Mouse (Mus musculus) CH12.LX (cell line): ENCODE measurements around the gene Rpl36-ps4. TPM values are rescaled to one million over a fixed set of nuclear protein-coding genes. Genes with fewer than 3 reads are reported as not detected.
"Not testable (repeated sequence)": the region's sequence is repeated elsewhere in the genome, so short reads cannot be mapped to it uniquely, and the experiment has no call there.

Source experiments
- DNase-seq: peaks from one replicate; pipeline ENCODE4 v3.0.0-alpha.2; 2013; ENCODE audit errors: extremely low read depth
- H3K27ac ChIP-seq: 2 replicates; pipeline ENCODE4 v1.5.1; 2012; ENCODE audit warnings: low read depth, mild to moderate bottlenecking, control low read depth, moderate library complexity; ENCODE audit not compliant: insufficient read depth
- H3K27me3 ChIP-seq: replicated peaks from 2 replicates; pipeline ENCODE3; 2012; ENCODE audit warnings: inconsistent platforms
- H3K36me3 ChIP-seq, 2 experiments: replicated peaks in 1 of 2; 2 replicates each; pipeline versions ENCODE3 to v1.6.1; 2012; ENCODE audit warnings: inconsistent platforms in 1 of 2, low read length in 1 of 2, mild to moderate bottlenecking in 1 of 2, mixed read lengths in 1 of 2, moderate library complexity in 1 of 2; ENCODE audit not compliant: control insufficient read depth in 1 of 2, insufficient read depth in 1 of 2
- H3K4me1 ChIP-seq, 2 experiments: 2 replicates each; pipeline ENCODE4 v1.6.1; 2012; ENCODE audit warnings: inconsistent platforms in 1 of 2, moderate library complexity in 1 of 2; ENCODE audit not compliant: insufficient read depth in 2 of 2, control insufficient read depth in 1 of 2
- H3K4me2 ChIP-seq: 2 replicates; pipeline ENCODE4 v1.6.1; 2012; ENCODE audit warnings: low read depth, mild to moderate bottlenecking, control low read depth; ENCODE audit not compliant: poor library complexity, insufficient read depth, severe bottlenecking
- H3K4me3 ChIP-seq, 3 experiments: fragments of 150-350 bp in 1 of 3; sonication (generic) in 1 of 3; replicated peaks in 1 of 3; 2 replicates each; pipeline versions ENCODE3 to v1.5.1; 2011 to 2012; ENCODE audit warnings: low read depth in 2 of 3, low read length in 2 of 3, mild to moderate bottlenecking in 2 of 3, moderate library complexity in 2 of 3, control low read depth in 1 of 3, improper control_type of control experiment in 1 of 3, inconsistent platforms in 1 of 3, mixed read lengths in 1 of 3; ENCODE audit not compliant: poor library complexity in 1 of 3
- H3K79me2 ChIP-seq: replicated peaks from 2 replicates; pipeline ENCODE4 v1.6.1; 2012; ENCODE audit warnings: mild to moderate bottlenecking, moderate library complexity; ENCODE audit not compliant: control insufficient read depth, poor library complexity, insufficient read depth, severe bottlenecking; ENCODE audit errors: extremely low read depth
- H3K9ac ChIP-seq: 2 replicates; pipeline ENCODE4 v1.6.1; 2012; ENCODE audit warnings: low read depth, mild to moderate bottlenecking, control low read depth, moderate library complexity; ENCODE audit not compliant: insufficient read depth
- H3K9me3 ChIP-seq: replicated peaks from 2 replicates; pipeline ENCODE3; 2012; ENCODE audit warnings: low read length, inconsistent platforms, mixed read lengths
- CTCF ChIP-seq, 2 experiments: IDR thresholded peaks in 1 of 2; conservative IDR thresholded peaks in 1 of 2; 2 replicates each; pipeline ENCODE4 v1.5.1; 2011 to 2012; ENCODE audit warnings: low read depth in 2 of 2, low read length in 2 of 2, improper control_type of control experiment in 1 of 2, inconsistent platforms in 1 of 2, mild to moderate bottlenecking in 1 of 2, moderate library complexity in 1 of 2
- GABPA ChIP-seq: IDR thresholded peaks from 2 replicates; pipeline ENCODE4 v1.6.1; 2012; ENCODE audit warnings: low read depth, low read length, improper control_type of control experiment, inconsistent platforms; ENCODE audit not compliant: insufficient replicate concordance
- JUN ChIP-seq: IDR thresholded peaks from 2 replicates; pipeline ENCODE4 v1.6.1; 2011; ENCODE audit warnings: low read depth, mild to moderate bottlenecking, low read length, improper control_type of control experiment, moderate library complexity; ENCODE audit not compliant: insufficient read depth
- SIN3A ChIP-seq: IDR thresholded peaks from 2 replicates; pipeline ENCODE4 v1.6.1; 2012; ENCODE audit warnings: low read length, improper control_type of control experiment, inconsistent platforms
- TCF12 ChIP-seq: IDR thresholded peaks from 2 replicates; pipeline ENCODE4 v1.6.1; 2014; ENCODE audit warnings: low read depth, mild to moderate bottlenecking, inconsistent platforms, low read length, improper control_type of control experiment
- USF2 ChIP-seq: conservative IDR thresholded peaks from 2 replicates; pipeline ENCODE4 v1.6.1; 2011; ENCODE audit warnings: low read depth, low read length, improper control_type of control experiment
- dilution Hi-C: fragments of 300-500 bp; cut with MboI; formaldehyde crosslinking; loops from 2 replicates; pipeline ENCODE4 v1.14.3; 2020; ENCODE audit warnings: low sequenced_read_pairs; ENCODE audit not compliant: extremely low pct_unique_long_range_greater_than_20kb, extremely low pct_ligation_motif_present
- in situ Hi-C: fragments of 300-500 bp; cut with MboI; formaldehyde crosslinking; loops from 3 replicates; pipeline ENCODE4 v1.14.3; 2019; ENCODE audit warnings: low sequenced_read_pairs, low pct_ligation_motif_present, low pct_unique_long_range_greater_than_20kb, mixed read lengths
- polyA plus RNA-seq: library from polyadenylated mRNA; unstranded; fragments of >175 nt; gene quantifications from 2 replicates; pipeline ENCODE4 v1.2.1, GENCODE M21; 2012; ENCODE audit warnings: low read depth; ENCODE audit not compliant: insufficient read length
- total RNA-seq, 2 experiments: library from RNA; depleted of rRNA; stranded (reverse); fragments of 300-350 nt in 1 of 2; fragments of >200 nt in 1 of 2; gene quantifications; 2 replicates each; pipeline ENCODE4 v1.2.3; 2012 to 2014

The Rpl36-ps4 gene
- total and polyA plus RNA-seq, 3 experiments, result not detected

DNA sequence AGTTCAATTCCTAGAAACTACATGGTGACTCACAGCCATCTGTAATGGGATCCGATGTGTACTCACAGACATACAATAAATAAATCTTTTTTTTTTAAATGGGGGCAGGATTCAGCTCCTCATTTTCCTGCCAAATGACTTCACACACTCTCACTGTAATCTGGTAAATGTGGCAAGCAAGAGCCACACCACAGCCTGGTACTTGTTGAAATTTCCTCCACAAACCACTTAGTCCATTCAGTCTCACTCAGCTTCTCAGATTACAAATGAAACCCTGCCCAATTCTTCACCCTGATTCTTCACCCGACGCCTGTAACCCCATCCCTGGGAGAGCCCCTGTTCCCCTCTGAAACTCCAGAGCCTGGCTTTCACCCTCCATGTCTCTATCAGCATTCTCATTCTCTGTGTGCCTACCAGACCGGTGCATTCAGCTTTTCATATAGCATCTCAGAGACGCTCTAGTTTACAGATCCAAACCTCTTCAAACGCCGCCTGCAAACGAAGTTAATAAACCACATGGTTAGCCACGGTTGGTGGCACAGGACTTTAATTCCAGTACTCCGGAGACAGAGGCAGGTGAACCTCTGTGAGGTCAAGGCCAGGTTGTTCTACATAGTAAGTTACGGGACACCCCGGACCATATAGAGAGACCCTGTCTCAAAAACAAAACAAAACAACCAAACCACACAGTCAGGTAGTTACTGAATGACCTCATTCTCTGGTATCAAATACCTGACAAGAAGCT lies 36.5 kb downstream of the Rpl36-ps4 start:
- Histone ChIP-seq H3K4me1 (0 out of 4 replicates have a peak, but pooled peaks cover 0 to 5% of the 10 kb centered on the region in 2 experiments), H3K36me3 (no peaks in the 10 kb centered on the region), H3K4me3 (no peak overlapping the region), H3K27ac (no peak overlapping the region), H3K4me2 (peak overlapping the region; percentile 4; the same call in 1 of the 2 replicates), H3K27me3 (no peaks in the 10 kb centered on the region), H3K9me3 (peaks cover 2% of the 10 kb centered on the region), H3K79me2 (no peaks in the 10 kb centered on the region), H3K9ac (no peak overlapping the region)
- in situ Hi-C loops (no loop called here), dilution Hi-C loops (no loop called here)
- no peak for DNase-seq
- TF ChIP-seq TCF12 (no peak), JUN (no peak), SIN3A (no peak), USF2 (no peak)

DNA sequence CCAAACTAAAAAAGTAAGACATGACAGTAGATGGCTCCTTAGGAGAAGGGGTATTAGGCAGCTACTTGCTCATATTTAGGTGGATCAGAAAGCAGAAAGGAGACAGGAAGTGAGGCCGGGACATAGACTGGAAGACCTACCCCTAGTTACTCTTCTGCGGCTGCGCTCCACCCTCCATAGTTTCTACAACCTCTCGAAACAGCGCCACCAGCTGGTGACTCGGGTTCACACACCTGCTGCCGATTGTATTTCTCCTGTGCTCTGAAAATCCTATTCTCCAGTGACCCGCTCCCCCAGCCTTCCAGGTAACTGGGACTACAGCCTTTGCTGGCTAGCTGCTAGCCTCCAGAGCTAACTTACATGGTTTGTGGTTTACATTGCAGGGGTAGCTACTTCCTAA lies 37.5 kb downstream of the Rpl36-ps4 start:
- Histone ChIP-seq H3K9me3 (peaks cover 2% of the 10 kb centered on the region), H3K9ac (no peak overlapping the region), H3K4me3 (no peak overlapping the region), H3K4me2 (no peak overlapping the region), H3K79me2 (no peaks in the 10 kb centered on the region), H3K27me3 (no peaks in the 10 kb centered on the region), H3K36me3 (no peaks in the 10 kb centered on the region), H3K4me1 (0 out of 4 replicates have a peak, but pooled peaks cover 0 to 5% of the 10 kb centered on the region in 2 experiments), H3K27ac (no peak overlapping the region)
- dilution Hi-C loops, result no loop called here
- in situ Hi-C loops, result no loop called here
- no peak for TF ChIP-seq GABPA
- peak in 1 of 2 experiments; percentile 36; a peak in 2 of 4 replicates for TF ChIP-seq CTCF (conservative IDR thresholded peaks at IDR 0.05 in 1 of 2, IDR thresholded peaks at IDR 0.05 in 1 of 2; ENCODE audit: low read depth in 2 of 2, low read length in 2 of 2)
- DNase-seq, result no peak

DNA sequence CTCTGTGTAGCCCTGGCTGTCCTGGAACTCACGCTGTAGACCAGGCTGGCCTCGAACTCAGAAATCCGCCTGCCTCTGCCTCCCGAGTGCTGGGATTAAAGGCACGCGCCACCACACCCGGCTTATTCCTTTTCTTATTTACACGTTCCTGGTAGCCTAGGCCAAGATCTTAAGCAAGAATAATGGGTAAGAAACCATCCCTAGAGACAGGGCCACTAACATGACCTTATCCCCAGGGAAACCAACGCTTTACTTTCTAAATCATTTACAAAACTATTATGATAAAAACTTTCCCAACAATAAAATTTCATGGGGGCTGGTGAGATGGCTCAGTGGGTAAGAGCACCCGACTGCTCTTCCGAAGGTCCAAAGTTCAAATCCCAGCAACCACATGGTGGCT lies 38.6 kb downstream of the Rpl36-ps4 start:
- H3K27ac ChIP-seq, H3K36me3 ChIP-seq, H3K4me3 ChIP-seq, H3K4me1 ChIP-seq, dilution Hi-C loops, H3K4me2 ChIP-seq, DNase-seq, in situ Hi-C loops, H3K9ac ChIP-seq, H3K27me3 ChIP-seq, H3K79me2 ChIP-seq, H3K9me3 ChIP-seq: not testable (repeated sequence)

DNA sequence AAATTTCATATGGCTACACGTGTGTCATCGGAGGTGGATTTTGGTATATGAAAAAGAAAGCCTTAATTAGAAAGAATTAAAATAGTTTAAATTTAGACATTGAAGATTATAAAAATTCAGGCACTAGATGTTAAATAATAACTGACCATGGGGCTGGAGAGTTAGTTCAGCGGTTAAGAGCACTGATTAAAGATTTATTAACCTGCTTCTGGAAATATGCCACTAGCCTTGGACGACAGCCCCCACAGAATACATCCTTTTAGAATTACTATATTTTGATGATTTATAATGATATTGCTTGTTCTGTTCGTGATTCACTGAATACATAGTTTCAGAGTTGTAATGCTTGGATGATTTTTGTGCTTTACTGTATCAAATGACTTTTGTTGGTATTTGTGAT lies 39.2 kb downstream of the Rpl36-ps4 start:
- H3K27ac ChIP-seq, DNase-seq, H3K79me2 ChIP-seq, H3K9ac ChIP-seq, in situ Hi-C loops, dilution Hi-C loops, H3K36me3 ChIP-seq, H3K4me3 ChIP-seq, H3K4me1 ChIP-seq, H3K27me3 ChIP-seq, H3K4me2 ChIP-seq, H3K9me3 ChIP-seq: not testable (repeated sequence)
